Mouse (Mus musculus) right cerebral cortex, postnatal 36 days (tissue): ENCODE results near the gene Casp14.
A peak's percentile ranks its signal among the peaks of the same experiment; 100 is the strongest.

Experiments used
- DNase-seq, 2 experiments: peaks; one replicate each; pipeline ENCODE4 v3.0.0; 2022; ENCODE audit warnings: low spot score in 2 of 2, mixed read lengths in 1 of 2

Casp14 gene

GRCm38 (mm10) chr10:78718056-78718455 is at the start of gene Casp14:
Gene Casp14 (minus strand): TSS chr10:78718294.
- no peak for DNase-seq

GRCm38 (mm10) chr10:78765570-78765969 is 47.5 kb upstream of the Casp14 start:
- no peak for DNase-seq

GRCm38 (mm10) chr10:78756021-78756420 is 37.9 kb upstream of the Casp14 start:
- peak; percentile 71 to 73 for DNase-seq

- DNase-seq: peak; percentile 78 to 84
Measured at GRCm38 (mm10) chr10:78752452-78753191, 34.5 kb upstream of the Casp14 start, which contains the start of gene Ccdc105. Gene Ccdc105 (minus strand): TSS chr10:78753065.

GRCm38 (mm10) chr10:78748946-78749345 is 30.9 kb upstream of the Casp14 start:
- DNase-seq: no peak

- no peak for DNase-seq
Measured at GRCm38 (mm10) chr10:78748161-78748560, 30.1 kb upstream of the Casp14 start.

- DNase-seq: no peak
Measured at GRCm38 (mm10) chr10:78747035-78747721, 29.1 kb upstream of the Casp14 start.

GRCm38 (mm10) chr10:78745453-78746232 is 27.5 kb upstream of the Casp14 start:
- no peak for DNase-seq

- no peak for DNase-seq
Measured at GRCm38 (mm10) chr10:78743721-78744120, 25.6 kb upstream of the Casp14 start.

- no peak for DNase-seq
Measured at GRCm38 (mm10) chr10:78739821-78740220, 21.7 kb upstream of the Casp14 start.

- DNase-seq: no peak
Measured at GRCm38 (mm10) chr10:78727876-78728275, 9.8 kb upstream of the Casp14 start.

GRCm38 (mm10) chr10:78727035-78727434 is 8.9 kb upstream of the Casp14 start:
- DNase-seq: no peak

- no peak for DNase-seq
Measured at GRCm38 (mm10) chr10:78723416-78723815, 5.3 kb upstream of the Casp14 start.

- peak; percentile 7 to 17 for DNase-seq
Measured at GRCm38 (mm10) chr10:78722654-78723053, 4.6 kb upstream of the Casp14 start.

GRCm38 (mm10) chr10:78722036-78722435 is 3.9 kb upstream of the Casp14 start:
- no peak for DNase-seq

GRCm38 (mm10) chr10:78716231-78716630 is 1.9 kb downstream of the Casp14 start:
- no peak for DNase-seq

- DNase-seq: no peak
Measured at GRCm38 (mm10) chr10:78715156-78715555, 2.9 kb downstream of the Casp14 start.

- DNase-seq: no peak
Measured at GRCm38 (mm10) chr10:78714129-78714528, 4.0 kb downstream of the Casp14 start.

- DNase-seq: no peak
Measured at GRCm38 (mm10) chr10:78710706-78711105, 7.4 kb downstream of the Casp14 start.

GRCm38 (mm10) chr10:78700881-78701280 is 17.2 kb downstream of the Casp14 start:
- DNase-seq: no peak

GRCm38 (mm10) chr10:78689973-78690372 is 28.1 kb downstream of the Casp14 start:
- DNase-seq: no peak

- DNase-seq: no peak
Measured at GRCm38 (mm10) chr10:78686995-78687577, 31.0 kb downstream of the Casp14 start.
